Mouse (Mus musculus) limb, embryonic 14.5 days (tissue): Measurements from ENCODE around the gene Bend6. TPM values are rescaled to one million over a fixed set of nuclear protein-coding genes. Genes with fewer than 3 reads are reported as not detected.

ENCODE experiments used
- ATAC-seq: fragments of 200-750 bp; cut with Nextera tagmentation; 2 replicates; pipeline ENCODE4 v1.8.0; 2017; ENCODE audit warnings: low read depth, moderate number of reproducible peaks, moderate TSS enrichment; ENCODE audit not compliant: low FRiP score
- DNase-seq: peaks from one replicate; pipeline ENCODE4 v3.0.0-alpha.2; 2015; ENCODE audit warnings: low spot score
- H3K27ac ChIP-seq: fragments of 300-500 bp; sonication (generic); replicated peaks from 2 replicates; pipeline ENCODE4 v1.5.1; 2014; ENCODE audit warnings: low read depth, mild to moderate bottlenecking, low read length, moderate library complexity, mixed read lengths
- H3K27me3 ChIP-seq: fragments of 300-500 bp; sonication (generic); 2 replicates; pipeline ENCODE4 v1.6.1; 2014; ENCODE audit warnings: low read length, mixed read lengths; ENCODE audit not compliant: control insufficient read depth, insufficient read depth
- H3K36me3 ChIP-seq: fragments of 300-500 bp; sonication (generic); 2 replicates; pipeline ENCODE4 v1.6.1; 2014; ENCODE audit warnings: mild to moderate bottlenecking, low read length, moderate library complexity, mixed read lengths; ENCODE audit not compliant: control insufficient read depth, insufficient read depth
- H3K4me1 ChIP-seq: fragments of 300-500 bp; sonication (generic); 2 replicates; pipeline ENCODE4 v1.6.1; 2014; ENCODE audit warnings: antibody characterized with exemption, low read length, mixed read lengths; ENCODE audit not compliant: control insufficient read depth, insufficient read depth
- H3K4me2 ChIP-seq: fragments of 300-500 bp; sonication (generic); replicated peaks from 2 replicates; pipeline ENCODE4 v1.6.1; 2014; ENCODE audit warnings: low read depth, mild to moderate bottlenecking, low read length, moderate library complexity; ENCODE audit not compliant: severe bottlenecking
- H3K4me3 ChIP-seq: fragments of 300-500 bp; sonication (generic); replicated peaks from 2 replicates; pipeline ENCODE4 v1.5.1; 2014; ENCODE audit warnings: low read length
- H3K9ac ChIP-seq: fragments of 300-500 bp; sonication (generic); 2 replicates; pipeline ENCODE4 v1.6.1; 2014; ENCODE audit warnings: mild to moderate bottlenecking, low read depth, low read length, moderate library complexity; ENCODE audit not compliant: severe bottlenecking
- H3K9me3 ChIP-seq: fragments of 300-500 bp; sonication (generic); 2 replicates; pipeline ENCODE4 v1.6.1; 2016; ENCODE audit warnings: low read length; ENCODE audit not compliant: control insufficient read depth
- POLR2A ChIP-seq: fragments of 200-500 bp; IDR thresholded peaks from 2 replicates; pipeline ENCODE4 v1.8.0; 2012; ENCODE audit warnings: inconsistent platforms, mild to moderate bottlenecking, moderate library complexity, borderline replicate concordance; ENCODE audit not compliant: insufficient read depth, insufficient read length; ENCODE audit errors: extremely low read depth
- WGBS: fragments of 180-500 bp; shearing (Covaris S2); extraction: QIAGEN DNeasy Blood & Tissue Kit; methylation state at CpG from one replicate; pipeline ENCODE4 v1.1.7; 2014; 5-methylcytosine and 5-hydroxymethylcytosine counted together
- polyA plus RNA-seq, 2 experiments: library from polyadenylated mRNA; depleted of rRNA in 1 of 2; stranded (reverse) in 1 of 2; unstranded in 1 of 2; fragments of >200 nt; fragmentation: Nextera tagmentation in 1 of 2; extraction: Ambion mirVana in 1 of 2; gene quantifications; 2 replicates each; pipeline versions ENCODE4 v1.2.1 to v1.2.3; 2012 to 2014

Bend6 gene
- polyA plus RNA-seq, 2 experiments: 1.5 TPM

GRCm38 (mm10) chr1:33883102-33883839 lies 24.3 kb downstream of the Bend6 start:
- no peak for DNase-seq
- peak overlapping the region; percentile 10; the same call in 1 of the 2 replicates for H3K4me3 ChIP-seq
- WGBS: 14% methylated on average over 18 of the region's 18 CpGs
- no peak overlapping the region for H3K9ac ChIP-seq
- no peak for TF ChIP-seq POLR2A
- no peaks in the 10 kb centered on the region for H3K36me3 ChIP-seq
- H3K4me2 ChIP-seq: peak overlapping the region; percentile 33
- no peak for ATAC-seq
- no peak overlapping the region for H3K27ac ChIP-seq
- no peaks in the 10 kb centered on the region for H3K9me3 ChIP-seq
- no peaks in the 10 kb centered on the region for H3K27me3 ChIP-seq
- H3K4me1 ChIP-seq: no peaks in the 10 kb centered on the region

- Histone ChIP-seq H3K27me3 (no peaks in the 10 kb centered on the region), H3K4me2 (no peak overlapping the region), H3K27ac (no peak overlapping the region), H3K4me3 (no peak overlapping the region), H3K9ac (no peak overlapping the region), H3K4me1 (no peaks in the 10 kb centered on the region), H3K36me3 (no peaks in the 10 kb centered on the region), H3K9me3 (no peaks in the 10 kb centered on the region)
- no peak for TF ChIP-seq POLR2A
- ATAC-seq (no peak), DNase-seq (no peak)
- 89% methylated on average over 7 of the region's 7 CpGs for WGBS
These were observed 29.4 kb downstream of the Bend6 start for GRCm38 (mm10) chr1:33878170-33878569.

GRCm38 (mm10) chr1:33876416-33876815 lies 31.2 kb downstream of the Bend6 start:
- no peaks in the 10 kb centered on the region for H3K36me3 ChIP-seq
- no peak overlapping the region for H3K4me2 ChIP-seq
- ATAC-seq (no peak), DNase-seq (no peak)
- H3K4me3 ChIP-seq: no peak overlapping the region
- no peak overlapping the region for H3K27ac ChIP-seq
- no peaks in the 10 kb centered on the region for H3K27me3 ChIP-seq
- 77% methylated on average over 3 of the region's 3 CpGs for WGBS
- no peak overlapping the region for H3K9ac ChIP-seq
- TF ChIP-seq POLR2A: no peak
- H3K9me3 ChIP-seq: no peaks in the 10 kb centered on the region
- no peaks in the 10 kb centered on the region for H3K4me1 ChIP-seq

DNA sequence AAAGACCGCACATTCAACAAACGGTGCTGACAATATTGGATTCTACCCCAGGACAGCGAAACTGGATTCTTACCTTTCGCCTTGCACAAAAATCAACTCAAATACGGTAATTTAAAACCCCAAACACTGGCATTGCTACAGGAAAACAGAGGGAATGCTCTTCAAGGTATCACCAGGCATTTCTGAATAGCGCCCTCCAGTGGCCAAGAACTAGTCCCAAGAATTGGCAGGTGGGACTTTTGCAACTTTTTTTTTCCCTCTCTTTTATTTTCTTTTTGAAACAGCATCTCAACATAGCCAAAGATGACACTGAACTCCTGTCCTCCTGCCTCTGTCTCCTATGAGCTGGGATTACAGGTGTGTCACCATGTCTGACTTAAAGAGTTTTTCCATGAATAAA lies 31.9 kb downstream of the Bend6 start:
- no peak for TF ChIP-seq POLR2A
- H3K9me3 ChIP-seq: no peaks in the 10 kb centered on the region
- H3K4me1 ChIP-seq: no peaks in the 10 kb centered on the region
- 49% methylated on average over 6 of the region's 6 CpGs for WGBS
- ATAC-seq (no peak), DNase-seq (no peak)
- H3K27ac ChIP-seq: no peak overlapping the region
- H3K27me3 ChIP-seq: no peaks in the 10 kb centered on the region
- no peak overlapping the region for H3K4me2 ChIP-seq
- H3K4me3 ChIP-seq: no peak overlapping the region
- no peak overlapping the region for H3K9ac ChIP-seq
- H3K36me3 ChIP-seq: no peaks in the 10 kb centered on the region

GRCm38 (mm10) chr1:33873561-33873960 lies 34.1 kb downstream of the Bend6 start:
- DNase-seq: no peak
- H3K4me3 ChIP-seq: no peak overlapping the region
- no peak overlapping the region for H3K27ac ChIP-seq
- ATAC-seq: no peak
- H3K4me1 ChIP-seq: no peaks in the 10 kb centered on the region
- no peaks in the 10 kb centered on the region for H3K9me3 ChIP-seq
- 80% methylated on average over 5 of the region's 5 CpGs for WGBS
- H3K9ac ChIP-seq: no peak overlapping the region
- H3K36me3 ChIP-seq: no peaks in the 10 kb centered on the region
- no peak for TF ChIP-seq POLR2A
- H3K27me3 ChIP-seq: no peaks in the 10 kb centered on the region
- no peak overlapping the region for H3K4me2 ChIP-seq
